Mouse (Mus musculus): ENCODE data around the gene Tas2r124. TPM values are rescaled to one million over a fixed set of nuclear protein-coding genes. Genes with fewer than 3 reads are reported as not detected.

Gene Tas2r124
- polyA plus RNA-seq (2014; fragmentation: Nextera tagmentation; extraction: Ambion mirVana): not detected in 2 replicates

- no peaks in the 10 kb centered on the region for H3K27me3 ChIP-seq (ENCODE audit: control insufficient read depth, insufficient read depth, low read length)
- H3K36me3 ChIP-seq (ENCODE audit: control insufficient read depth, insufficient read depth, low read length): no peaks in the 10 kb centered on the region
- no peak within 1 kb of the TSS for H3K9ac ChIP-seq (replicated peaks; ENCODE audit: low read length)
- H3K27ac ChIP-seq (replicated peaks; ENCODE audit: low read depth, low read length): no peak within 1 kb of the TSS
- no peaks in the 10 kb centered on the region for H3K4me1 ChIP-seq (ENCODE audit: control insufficient read depth, insufficient read depth, low read length)
- H3K9me3 ChIP-seq (ENCODE audit: control insufficient read depth, low read length): no peaks in the 10 kb centered on the region
- ATAC-seq (ENCODE audit: low FRiP score, low TSS enrichment) (no peak), DNase-seq (no peak)
- H3K4me3 ChIP-seq (replicated peaks; ENCODE audit: low read depth, low read length): no peak within 1 kb of the TSS
- H3K4me2 ChIP-seq (ENCODE audit: low read length): no peak within 1 kb of the TSS
- 77% methylated on average over 1 of the region's 1 CpGs for WGBS
Measured at GRCm38 (mm10) chr6:132754430-132754829, at the start of gene Tas2r124. Gene Tas2r124, plus strand, starts transcription at chr6:132754730.

- H3K9ac ChIP-seq (replicated peaks; ENCODE audit: low read length): no peak within 1 kb of the TSS
- no peaks in the 10 kb centered on the region for H3K4me1 ChIP-seq (ENCODE audit: control insufficient read depth, insufficient read depth, low read length)
- no peaks in the 10 kb centered on the region for H3K36me3 ChIP-seq (ENCODE audit: control insufficient read depth, insufficient read depth, low read length)
- 84% methylated on average over 3 of the region's 3 CpGs for WGBS
- H3K27ac ChIP-seq (replicated peaks; ENCODE audit: low read depth, low read length): no peak within 1 kb of the TSS
- 0 out of 2 replicates have a peak, but pooled peaks cover 3% of the 10 kb centered on the region for H3K9me3 ChIP-seq (ENCODE audit: control insufficient read depth, low read length)
- no peak within 1 kb of the TSS for H3K4me3 ChIP-seq (replicated peaks; ENCODE audit: low read depth, low read length)
- H3K4me2 ChIP-seq (ENCODE audit: low read length): no peak within 1 kb of the TSS
- no peaks in the 10 kb centered on the region for H3K27me3 ChIP-seq (ENCODE audit: control insufficient read depth, insufficient read depth, low read length)
- DNase-seq (no peak), ATAC-seq (ENCODE audit: low FRiP score, low TSS enrichment) (no peak)
Measured at GRCm38 (mm10) chr6:132711828-132712227, 42.7 kb upstream of the Tas2r124 start, which contains the start of gene Tas2r122. Gene Tas2r122, minus strand, starts transcription at chr6:132711928.

- 70% methylated on average over 2 of the region's 2 CpGs for WGBS
- no peak within 1 kb of the TSS for H3K27ac ChIP-seq (replicated peaks; ENCODE audit: low read depth, low read length)
- H3K4me3 ChIP-seq (replicated peaks; ENCODE audit: low read depth, low read length): no peak within 1 kb of the TSS
- no peak within 1 kb of the TSS for H3K4me2 ChIP-seq (ENCODE audit: low read length)
- H3K4me1 ChIP-seq (ENCODE audit: control insufficient read depth, insufficient read depth, low read length): no peaks in the 10 kb centered on the region
- no peak for ATAC-seq (ENCODE audit: low FRiP score, low TSS enrichment)
- H3K9me3 ChIP-seq (ENCODE audit: control insufficient read depth, low read length): no peaks in the 10 kb centered on the region; the same call in 1 of the 2 replicates
- no peaks in the 10 kb centered on the region for H3K27me3 ChIP-seq (ENCODE audit: control insufficient read depth, insufficient read depth, low read length)
- no peak for DNase-seq
- H3K9ac ChIP-seq (replicated peaks; ENCODE audit: low read length): no peak within 1 kb of the TSS
- no peaks in the 10 kb centered on the region for H3K36me3 ChIP-seq (ENCODE audit: control insufficient read depth, insufficient read depth, low read length)
Measured at GRCm38 (mm10) chr6:132737935-132738334, 16.6 kb upstream of the Tas2r124 start, which contains the start of gene Tas2r115. Gene Tas2r115, minus strand, starts transcription at chr6:132738035.

GRCm38 (mm10) chr6:132750206-132750605 lies 4.3 kb upstream of the Tas2r124 start:
- ATAC-seq (ENCODE audit: low FRiP score, low TSS enrichment) (no peak), DNase-seq (no peak)
- H3K36me3 ChIP-seq (ENCODE audit: control insufficient read depth, insufficient read depth, low read length): no peaks in the 10 kb centered on the region
- H3K4me2 ChIP-seq (ENCODE audit: low read length): no peak overlapping the region
- no peaks in the 10 kb centered on the region for H3K27me3 ChIP-seq (ENCODE audit: control insufficient read depth, insufficient read depth, low read length)
- H3K4me3 ChIP-seq (replicated peaks; ENCODE audit: low read depth, low read length): no peak overlapping the region
- H3K9me3 ChIP-seq (ENCODE audit: control insufficient read depth, low read length): no peaks in the 10 kb centered on the region
- H3K4me1 ChIP-seq (ENCODE audit: control insufficient read depth, insufficient read depth, low read length): no peaks in the 10 kb centered on the region
- H3K9ac ChIP-seq (replicated peaks; ENCODE audit: low read length): no peak overlapping the region
- H3K27ac ChIP-seq (replicated peaks; ENCODE audit: low read depth, low read length): no peak overlapping the region
- WGBS: 85% methylated on average over 2 of the region's 2 CpGs

- Histone ChIP-seq H3K4me2 (ENCODE audit: low read length) (no peak within 1 kb of the TSS), H3K27ac (replicated peaks; ENCODE audit: low read depth, low read length) (no peak within 1 kb of the TSS), H3K4me1 (ENCODE audit: control insufficient read depth, insufficient read depth, low read length) (no peaks in the 10 kb centered on the region), H3K9ac (replicated peaks; ENCODE audit: low read length) (no peak within 1 kb of the TSS), H3K36me3 (ENCODE audit: control insufficient read depth, insufficient read depth, low read length) (no peaks in the 10 kb centered on the region), H3K27me3 (ENCODE audit: control insufficient read depth, insufficient read depth, low read length) (no peaks in the 10 kb centered on the region), H3K9me3 (ENCODE audit: control insufficient read depth, low read length) (no peaks in the 10 kb centered on the region), H3K4me3 (replicated peaks; ENCODE audit: low read depth, low read length) (no peak within 1 kb of the TSS)
- 96% methylated on average over 2 of the region's 2 CpGs for WGBS
- no peak for ATAC-seq (ENCODE audit: low FRiP score, low TSS enrichment)
- DNase-seq: no peak
Measured at GRCm38 (mm10) chr6:132761831-132762230, 7.3 kb downstream of the Tas2r124 start, which contains the start of gene Tas2r102. Gene Tas2r102, plus strand, starts transcription at chr6:132762131.

- Histone ChIP-seq H3K27ac (replicated peaks; ENCODE audit: low read depth, low read length) (no peak within 1 kb of the TSS), H3K4me1 (ENCODE audit: control insufficient read depth, insufficient read depth, low read length) (no peaks in the 10 kb centered on the region), H3K9ac (replicated peaks; ENCODE audit: low read length) (no peak within 1 kb of the TSS), H3K36me3 (ENCODE audit: control insufficient read depth, insufficient read depth, low read length) (no peaks in the 10 kb centered on the region), H3K4me3 (replicated peaks; ENCODE audit: low read depth, low read length) (no peak within 1 kb of the TSS), H3K27me3 (ENCODE audit: control insufficient read depth, insufficient read depth, low read length) (no peaks in the 10 kb centered on the region), H3K4me2 (ENCODE audit: low read length) (no peak within 1 kb of the TSS), H3K9me3 (ENCODE audit: control insufficient read depth, low read length) (no peaks in the 10 kb centered on the region)
- ATAC-seq (ENCODE audit: low FRiP score, low TSS enrichment): no peak
- no peak for DNase-seq
Measured at GRCm38 (mm10) chr6:132778062-132778461, 23.5 kb downstream of the Tas2r124 start, which contains the start of gene Tas2r136. Gene Tas2r136, minus strand, starts transcription at chr6:132778162.

GRCm38 (mm10) chr6:132795393-132795792 lies 40.9 kb downstream of the Tas2r124 start:
- Histone ChIP-seq H3K4me2 (ENCODE audit: low read length) (no peak overlapping the region), H3K27ac (replicated peaks; ENCODE audit: low read depth, low read length) (no peak overlapping the region), H3K27me3 (ENCODE audit: control insufficient read depth, insufficient read depth, low read length) (no peaks in the 10 kb centered on the region), H3K9me3 (ENCODE audit: control insufficient read depth, low read length) (peaks cover 8% of the 10 kb centered on the region; the same call in 1 of the 2 replicates), H3K9ac (replicated peaks; ENCODE audit: low read length) (no peak overlapping the region), H3K36me3 (ENCODE audit: control insufficient read depth, insufficient read depth, low read length) (no peaks in the 10 kb centered on the region), H3K4me3 (replicated peaks; ENCODE audit: low read depth, low read length) (no peak overlapping the region), H3K4me1 (ENCODE audit: control insufficient read depth, insufficient read depth, low read length) (no peaks in the 10 kb centered on the region)
- no peak for DNase-seq
- WGBS: 46% methylated on average over 1 of the region's 1 CpGs
- ATAC-seq (ENCODE audit: low FRiP score, low TSS enrichment): no peak

- no peak for DNase-seq
- ATAC-seq (ENCODE audit: low FRiP score, low TSS enrichment): no peak
- H3K9ac ChIP-seq (replicated peaks; ENCODE audit: low read length): no peak within 1 kb of the TSS
- WGBS: 86% methylated on average over 1 of the region's 1 CpGs
- no peak within 1 kb of the TSS for H3K4me3 ChIP-seq (replicated peaks; ENCODE audit: low read depth, low read length)
- H3K36me3 ChIP-seq (ENCODE audit: control insufficient read depth, insufficient read depth, low read length): no peaks in the 10 kb centered on the region
- no peaks in the 10 kb centered on the region for H3K4me1 ChIP-seq (ENCODE audit: control insufficient read depth, insufficient read depth, low read length)
- H3K4me2 ChIP-seq (ENCODE audit: low read length): no peak within 1 kb of the TSS
- no peaks in the 10 kb centered on the region for H3K27me3 ChIP-seq (ENCODE audit: control insufficient read depth, insufficient read depth, low read length)
- no peak within 1 kb of the TSS for H3K27ac ChIP-seq (replicated peaks; ENCODE audit: low read depth, low read length)
- H3K9me3 ChIP-seq (ENCODE audit: control insufficient read depth, low read length): no peaks in the 10 kb centered on the region
Measured at GRCm38 (mm10) chr6:132802518-132802917, 48.0 kb downstream of the Tas2r124 start, which contains the start of gene Tas2r117. Gene Tas2r117, plus strand, starts transcription at chr6:132802818.
